Mouse (Mus musculus): ENCODE measurements around the gene Gm21985. TPM values are rescaled to one million over a fixed set of nuclear protein-coding genes. Genes with fewer than 3 reads are reported as not detected.

Gene Gm21985
- polyA plus RNA-seq, 1 experiment from 2014 or later = 0.08 TPM

DNA sequence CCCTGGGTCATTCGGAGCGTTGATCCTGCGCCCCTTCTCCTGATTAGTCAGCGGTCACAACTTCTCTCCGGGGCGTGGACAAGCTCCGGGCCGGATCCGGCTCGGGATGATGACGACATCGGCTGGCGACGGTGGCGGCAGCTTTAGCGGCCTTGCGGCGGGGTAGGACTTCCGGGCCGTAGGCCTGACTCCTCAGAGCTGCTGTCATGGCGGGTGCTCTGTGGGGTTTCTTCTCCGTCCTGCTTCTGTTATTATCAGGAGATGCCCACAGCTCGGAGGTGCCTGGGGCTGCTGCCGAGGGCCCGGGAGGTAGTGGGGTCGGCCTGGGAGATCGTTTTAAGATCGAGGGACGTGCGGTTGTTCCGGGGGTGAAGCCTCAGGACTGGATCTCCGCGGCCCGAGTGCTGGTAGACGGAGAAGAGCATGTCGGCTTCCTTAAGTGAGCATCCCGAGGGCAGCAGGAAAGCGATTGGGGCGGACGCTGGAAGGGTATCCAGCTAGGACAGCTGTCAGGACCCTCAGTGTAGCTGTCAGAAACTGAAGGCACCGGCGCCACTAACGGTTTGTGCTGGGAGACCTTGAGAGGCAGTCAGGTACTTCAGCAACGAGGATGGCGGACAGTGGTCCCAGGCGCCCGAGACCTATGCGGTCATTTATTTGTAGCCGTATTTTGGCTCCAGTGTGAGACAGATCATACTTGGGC lies 188.9 kb downstream of the Gm21985 start, which contains the start of gene Emc7:
Gene Emc7, plus strand, starts transcription at position 136 of the 703 bp plus-strand sequence.
- Histone ChIP-seq H3K9me3 (ENCODE audit: control insufficient read depth, low read length) (no peaks in the 10 kb centered on the region), H3K27ac (replicated peaks; ENCODE audit: low read depth, low read length) (no peak within 1 kb of the TSS; the same call in 1 of the 2 replicates), H3K4me3 (ENCODE audit: low read depth, low read length) (peak within 1 kb of the TSS; percentile 92), H3K4me2 (ENCODE audit: low read depth, severe bottlenecking) (peak within 1 kb of the TSS; percentile 76), H3K4me1 (ENCODE audit: control insufficient read depth, insufficient read depth, low read length) (no peaks in the 10 kb centered on the region), H3K36me3 (ENCODE audit: control insufficient read depth, insufficient read depth, low read length) (peaks cover 1% of the 10 kb centered on the region; the same call in 1 of the 2 replicates), H3K9ac (ENCODE audit: low read length) (peak within 1 kb of the TSS; percentile 89), H3K27me3 (ENCODE audit: control insufficient read depth, insufficient read depth, low read length) (no peaks in the 10 kb centered on the region)
- under 1% methylated on average over 49 of the region's 49 CpGs for WGBS
- ATAC-seq (ENCODE audit: insufficient number of reproducible peaks, low FRiP score, low TSS enrichment, low read depth) (peak; percentile 96), DNase-seq (ENCODE audit: low spot score) (peak; percentile 99)

Other genes with a start within 250 kb of the Gm21985 start
- gene Olfr1311, start 241.9 kb upstream of the Gm21985 start, polyA plus RNA-seq (2014; fragmentation: Nextera tagmentation; extraction: Ambion mirVana) = not detected in 2 replicates
- gene Olfr1312, start 216.1 kb upstream of the Gm21985 start, polyA plus RNA-seq (2014; fragmentation: Nextera tagmentation; extraction: Ambion mirVana) = not detected in 2 replicates
- gene Olfr1313, start 188.5 kb upstream of the Gm21985 start, polyA plus RNA-seq (2014; fragmentation: Nextera tagmentation; extraction: Ambion mirVana) = not detected in 2 replicates
- gene Olfr1314, start 169.5 kb upstream of the Gm21985 start, polyA plus RNA-seq (2014; fragmentation: Nextera tagmentation; extraction: Ambion mirVana) = not detected in 2 replicates
- gene Olfr1315-ps1, start 150.9 kb upstream of the Gm21985 start, polyA plus RNA-seq (2014; fragmentation: Nextera tagmentation; extraction: Ambion mirVana) = not detected in 2 replicates
- not detected in 2 replicates for gene Olfr1316, start 131.3 kb upstream of the Gm21985 start, polyA plus RNA-seq (2014; fragmentation: Nextera tagmentation; extraction: Ambion mirVana)
- gene Olfr1317, start 126.0 kb upstream of the Gm21985 start, polyA plus RNA-seq (2014; fragmentation: Nextera tagmentation; extraction: Ambion mirVana) = not detected in 2 replicates
- gene Olfr1318, start 112.1 kb upstream of the Gm21985 start, polyA plus RNA-seq (2014; fragmentation: Nextera tagmentation; extraction: Ambion mirVana) = not detected in 2 replicates
- 14.2 TPM in 2 replicates for gene Lpcat4, start 26.8 kb upstream of the Gm21985 start, polyA plus RNA-seq (2014; fragmentation: Nextera tagmentation; extraction: Ambion mirVana)
- not detected in 2 replicates for gene Nutm1, start 7.0 kb upstream of the Gm21985 start, polyA plus RNA-seq (2014; fragmentation: Nextera tagmentation; extraction: Ambion mirVana)
- gene Nop10, start 4.4 kb upstream of the Gm21985 start, polyA plus RNA-seq (2014; fragmentation: Nextera tagmentation; extraction: Ambion mirVana) = 180 and 182 TPM in 2 replicates
- gene Slc12a6, start 489 bp upstream of the Gm21985 start, polyA plus RNA-seq (2014; fragmentation: Nextera tagmentation; extraction: Ambion mirVana) = 9.7 TPM in 2 replicates
- gene Emc4, start 101.7 kb downstream of the Gm21985 start, polyA plus RNA-seq (2014; fragmentation: Nextera tagmentation; extraction: Ambion mirVana) = 103 and 106 TPM in 2 replicates
- gene Katnbl1, start 112.9 kb downstream of the Gm21985 start, polyA plus RNA-seq (2014; fragmentation: Nextera tagmentation; extraction: Ambion mirVana) = 50.3 and 50.7 TPM in 2 replicates
- 9.4 and 10.2 TPM in 2 replicates for gene Emc7, start 188.7 kb downstream of the Gm21985 start, polyA plus RNA-seq (2014; fragmentation: Nextera tagmentation; extraction: Ambion mirVana)
- 0.12 TPM in 1 of 2 replicates, not detected in the other for gene Chrm5, start 214.5 kb downstream of the Gm21985 start, polyA plus RNA-seq (2014; fragmentation: Nextera tagmentation; extraction: Ambion mirVana)
- gene Aven, start 226.7 kb downstream of the Gm21985 start, polyA plus RNA-seq (2014; fragmentation: Nextera tagmentation; extraction: Ambion mirVana) = 8.7 and 8.8 TPM in 2 replicates